Mouse (Mus musculus): ENCODE results near the gene Tlcd2.

DNA sequence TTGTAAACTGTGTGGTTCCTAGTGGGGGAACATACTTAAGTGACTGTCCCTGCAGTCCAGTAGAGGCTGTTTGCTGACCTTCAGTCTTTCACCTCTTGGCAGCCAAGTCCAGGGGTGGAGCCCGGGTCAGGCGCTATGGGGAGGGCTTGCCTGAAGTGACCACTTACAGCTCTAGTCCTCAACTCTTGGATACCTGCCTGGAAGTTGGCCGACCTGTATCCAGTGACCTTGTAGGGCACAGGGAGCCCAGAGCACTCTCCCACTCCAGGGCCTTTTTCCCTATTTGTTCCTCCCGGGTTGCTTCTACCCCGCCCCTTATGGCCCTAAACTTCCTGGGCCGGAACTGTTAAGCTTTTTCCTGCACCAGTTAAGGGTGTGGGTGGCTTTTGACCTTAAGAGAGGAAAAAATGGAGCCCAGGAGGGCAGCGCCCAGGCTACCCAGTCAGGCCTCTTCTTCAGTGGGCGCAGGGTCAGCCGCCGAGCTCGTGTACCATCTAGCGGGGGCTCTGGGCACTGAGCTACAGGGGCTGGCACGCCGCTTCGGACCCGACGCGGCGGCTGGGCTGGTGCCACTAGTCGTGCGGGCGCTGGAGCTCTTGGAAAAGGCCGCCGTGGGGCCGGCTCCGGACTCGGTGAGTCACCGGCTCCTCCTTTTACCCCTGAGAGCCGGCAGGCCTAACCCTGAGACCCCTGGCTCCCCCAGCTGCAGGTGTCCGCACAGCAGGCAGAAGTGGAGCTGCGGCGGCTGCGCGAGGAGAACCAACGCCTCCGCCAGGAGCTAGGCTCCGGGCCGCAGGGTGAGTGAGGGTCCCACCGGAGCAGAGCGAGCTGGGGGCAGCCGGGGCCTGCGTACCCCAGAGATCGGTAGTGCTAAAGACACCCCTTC, 48.5 kb downstream of the Tlcd2 start, which contains the start of gene Rilp:
- peak; percentile 32; the same call in 1 of the 2 replicates for TF ChIP-seq CTCF (IDR thresholded peaks at IDR 0.05; ENCODE audit: low read depth)
- no peak for TF ChIP-seq EP300 (IDR thresholded peaks at IDR 0.05; ENCODE audit: low read depth)

Measured in liver, embryonic 14.5 days (tissue).